Mouse (Mus musculus) liver, embryonic 14.5 days (tissue): ENCODE data around the gene Cox20. TPM values are rescaled to one million over a fixed set of nuclear protein-coding genes. Genes with fewer than 3 reads are reported as not detected.
"Not testable (repeated sequence)": the region's sequence is repeated elsewhere in the genome, so short reads cannot be mapped to it uniquely, and the experiment has no call there.

Experiments
- ATAC-seq: fragments of 200-750 bp; cut with Nextera tagmentation; 2 replicates; pipeline ENCODE4 v1.8.0; 2017; ENCODE audit warnings: moderate number of reproducible peaks, mild to moderate bottlenecking, moderate library complexity; ENCODE audit not compliant: insufficient read depth
- DNase-seq, 3 experiments: peaks; one replicate each; pipeline ENCODE4 v3.0.0-alpha.2; 2012 to 2013; ENCODE audit warnings: low read depth in 3 of 3, low spot score in 3 of 3
- H3K27ac ChIP-seq: fragments of 300-500 bp; sonication (generic); 2 replicates; pipeline ENCODE4 v1.5.1; 2014; ENCODE audit warnings: moderate library complexity, mild to moderate bottlenecking, control low read depth, inconsistent platforms
- H3K27me3 ChIP-seq: fragments of 300-500 bp; sonication (generic); 2 replicates; pipeline ENCODE4 v1.6.1; 2014; ENCODE audit warnings: mild to moderate bottlenecking, low read length, moderate library complexity; ENCODE audit not compliant: control insufficient read depth, insufficient read depth
- H3K36me3 ChIP-seq: fragments of 300-500 bp; sonication (generic); replicated peaks from 2 replicates; pipeline ENCODE4 v1.6.1; 2014; ENCODE audit warnings: low read depth; ENCODE audit not compliant: control insufficient read depth, insufficient read depth
- H3K4me1 ChIP-seq, 2 experiments: fragments of 200-500 bp in 1 of 2; fragments of 300-500 bp in 1 of 2; sonication (generic) in 1 of 2; replicated peaks; 2 replicates each; pipeline ENCODE4 v1.6.1; 2012 to 2014; ENCODE audit warnings: antibody characterized with exemption in 1 of 2, inconsistent platforms in 1 of 2, low read length in 1 of 2; ENCODE audit not compliant: control insufficient read depth in 2 of 2, insufficient read depth in 2 of 2
- H3K4me2 ChIP-seq: fragments of 300-500 bp; sonication (generic); 2 replicates; pipeline ENCODE4 v1.6.1; 2014; ENCODE audit warnings: low read depth, mild to moderate bottlenecking, control low read depth, moderate library complexity
- H3K4me3 ChIP-seq, 2 experiments: fragments of 200-500 bp in 1 of 2; fragments of 300-500 bp in 1 of 2; sonication (generic) in 1 of 2; 2 replicates each; pipeline ENCODE4 v1.5.1; 2012 to 2014; ENCODE audit warnings: low read depth in 2 of 2, low read length in 2 of 2, mild to moderate bottlenecking in 2 of 2, control low read depth in 1 of 2, inconsistent platforms in 1 of 2, moderate library complexity in 1 of 2; ENCODE audit not compliant: insufficient read depth in 1 of 2
- H3K9ac ChIP-seq: fragments of 300-500 bp; sonication (generic); replicated peaks from 2 replicates; pipeline ENCODE4 v1.6.1; 2014; ENCODE audit warnings: mild to moderate bottlenecking, control low read depth, moderate library complexity
- H3K9me3 ChIP-seq: fragments of 300-500 bp; sonication (generic); 2 replicates; pipeline ENCODE4 v1.6.1; 2016; ENCODE audit warnings: low read length, mixed read lengths; ENCODE audit not compliant: control insufficient read depth
- CTCF ChIP-seq: IDR thresholded peaks from 2 replicates; pipeline ENCODE4 v1.5.1; 2016; ENCODE audit warnings: antibody characterized with exemption, low read depth, control low read depth
- EP300 ChIP-seq: IDR thresholded peaks from 2 replicates; pipeline ENCODE4 v1.6.1; 2016; ENCODE audit warnings: antibody characterized with exemption, low read depth
- WGBS: fragments of 180-500 bp; shearing (Covaris S2); extraction: QIAGEN DNeasy Blood & Tissue Kit; methylation state at CpG from one replicate; pipeline ENCODE4 v1.1.7; 2014; ENCODE audit not compliant: insufficient replicate concordance; 5-methylcytosine and 5-hydroxymethylcytosine counted together
- polyA plus RNA-seq, 2 experiments: library from polyadenylated mRNA; depleted of rRNA in 1 of 2; stranded (reverse) in 1 of 2; unstranded in 1 of 2; fragments of >200 nt; fragmentation: Nextera tagmentation in 1 of 2; extraction: Ambion mirVana in 1 of 2; gene quantifications; 2 replicates each; pipeline versions ENCODE4 v1.2.1 to v1.2.3; 2012 to 2014

The Cox20 gene
- polyA plus RNA-seq, 2 experiments: 42.9 to 97.3 TPM

DNA sequence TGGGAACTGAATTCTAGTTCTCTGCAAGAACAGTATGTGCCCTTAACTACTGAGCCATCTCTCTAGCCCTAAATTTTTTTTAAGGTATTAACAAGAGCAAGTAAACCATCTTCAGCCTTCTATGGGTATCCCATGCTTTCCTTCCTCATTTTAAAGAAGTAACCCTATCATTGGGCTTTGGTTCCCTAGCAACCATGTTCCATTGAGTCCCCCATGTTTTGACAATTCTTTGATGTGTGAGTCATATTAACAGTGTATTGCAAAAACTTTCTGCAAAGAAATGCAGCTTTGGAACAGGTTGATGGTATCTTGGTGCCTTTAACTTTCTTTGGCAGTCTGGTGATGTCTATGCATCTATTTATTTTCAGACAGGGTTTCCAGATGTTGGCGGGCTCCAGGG, 24.9 kb upstream of the Cox20 start:
- no peak overlapping the region for H3K4me2 ChIP-seq
- 82% methylated on average over 1 of the region's 1 CpGs for WGBS
- H3K36me3 ChIP-seq: no peaks in the 10 kb centered on the region
- H3K27ac ChIP-seq: no peak overlapping the region
- no peak overlapping the region for H3K9ac ChIP-seq
- TF ChIP-seq EP300: no peak
- TF ChIP-seq CTCF: no peak
- ATAC-seq (no peak), DNase-seq (no peak)
- H3K27me3 ChIP-seq: no peaks in the 10 kb centered on the region
- no peaks in the 10 kb centered on the region for H3K9me3 ChIP-seq
- H3K4me3 ChIP-seq: no peak overlapping the region
- H3K4me1 ChIP-seq: no peaks in the 10 kb centered on the region

DNA sequence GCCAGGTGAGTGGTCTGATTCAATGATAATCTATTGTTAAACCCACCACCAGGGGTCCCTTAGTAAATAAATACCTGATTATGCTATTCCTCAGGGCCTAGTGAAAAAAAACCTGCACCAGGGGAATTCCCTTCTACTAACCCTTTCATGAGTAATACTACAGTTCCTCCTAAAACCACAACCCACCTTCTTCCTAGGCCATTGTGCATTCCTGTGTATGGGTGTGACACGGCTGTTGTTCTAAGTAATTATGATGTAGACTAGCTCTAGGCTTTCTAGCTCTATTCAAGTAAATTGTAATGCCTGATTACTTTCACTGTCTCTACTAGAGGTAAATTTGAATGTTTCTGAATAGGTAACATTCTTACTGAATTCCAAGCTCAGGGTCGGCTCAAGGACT, 17.7 kb upstream of the Cox20 start:
- not testable (repeated sequence) for H3K9me3 ChIP-seq, H3K4me3 ChIP-seq, ATAC-seq, H3K27ac ChIP-seq, H3K4me2 ChIP-seq, H3K9ac ChIP-seq, H3K36me3 ChIP-seq, H3K27me3 ChIP-seq, DNase-seq, H3K4me1 ChIP-seq
- 65% methylated on average over 2 of the region's 2 CpGs for WGBS

DNA sequence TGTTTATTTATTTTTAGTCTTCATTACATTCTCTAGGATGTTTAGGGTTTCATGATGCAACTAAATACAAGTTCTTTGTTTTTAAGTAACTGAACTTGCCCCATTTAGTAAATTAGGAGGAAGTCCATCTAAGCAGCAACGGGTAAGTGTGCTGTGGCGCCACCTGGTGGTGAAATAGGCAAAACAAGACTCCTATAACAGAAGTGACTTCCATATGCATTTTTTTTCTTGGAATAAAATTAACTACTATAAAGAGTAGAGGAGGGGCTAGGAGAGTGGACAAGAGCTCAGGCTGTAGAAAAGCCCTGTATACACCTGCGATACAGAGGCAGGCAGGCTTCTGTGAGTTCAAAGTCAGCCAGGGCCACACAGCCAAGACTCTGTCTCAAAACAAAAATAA, 15.5 kb upstream of the Cox20 start:
- H3K36me3 ChIP-seq: no peaks in the 10 kb centered on the region
- ATAC-seq: no peak
- no peaks in the 10 kb centered on the region for H3K9me3 ChIP-seq
- WGBS: 16% methylated on average over 3 of the region's 3 CpGs
- no peak overlapping the region for H3K27ac ChIP-seq
- no peaks in the 10 kb centered on the region for H3K4me1 ChIP-seq
- TF ChIP-seq EP300: no peak
- peak; percentile 82 for TF ChIP-seq CTCF
- DNase-seq: peak in 2 of 3 experiments; percentile 38 to 58
- no peak overlapping the region for H3K4me2 ChIP-seq
- H3K9ac ChIP-seq: no peak overlapping the region
- H3K27me3 ChIP-seq: no peaks in the 10 kb centered on the region
- H3K4me3 ChIP-seq: no peak overlapping the region

DNA sequence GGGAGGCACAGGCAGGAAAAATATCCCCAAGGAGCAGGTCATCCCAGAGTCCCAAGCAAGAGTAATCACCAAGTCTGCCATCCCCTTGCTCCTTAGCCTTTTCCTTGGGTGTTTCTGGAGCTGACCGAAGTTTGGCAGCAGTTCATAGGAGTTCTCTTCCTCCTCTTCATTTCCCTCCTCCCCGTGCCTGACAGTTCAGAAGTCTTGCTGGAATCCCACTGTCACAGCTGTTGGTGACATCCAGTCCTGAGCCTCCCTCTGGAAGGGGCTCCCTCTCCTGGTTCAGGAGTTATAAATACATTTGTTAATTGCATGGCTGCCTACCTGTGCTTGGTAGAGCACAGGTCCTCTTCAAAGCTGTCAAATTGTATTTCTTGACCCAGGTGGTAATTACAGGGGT, 9.4 kb upstream of the Cox20 start:
- TF ChIP-seq EP300 (no peak), CTCF (no peak)
- ATAC-seq (no peak), DNase-seq (no peak)
- Histone ChIP-seq H3K4me1 (peaks cover 6 to 7% of the 10 kb centered on the region in 2 experiments), H3K4me3 (no peak overlapping the region), H3K4me2 (no peak overlapping the region), H3K9ac (no peak overlapping the region), H3K9me3 (no peaks in the 10 kb centered on the region), H3K27ac (no peak overlapping the region), H3K27me3 (no peaks in the 10 kb centered on the region), H3K36me3 (no peaks in the 10 kb centered on the region)
- WGBS: 65% methylated on average over 2 of the region's 2 CpGs

DNA sequence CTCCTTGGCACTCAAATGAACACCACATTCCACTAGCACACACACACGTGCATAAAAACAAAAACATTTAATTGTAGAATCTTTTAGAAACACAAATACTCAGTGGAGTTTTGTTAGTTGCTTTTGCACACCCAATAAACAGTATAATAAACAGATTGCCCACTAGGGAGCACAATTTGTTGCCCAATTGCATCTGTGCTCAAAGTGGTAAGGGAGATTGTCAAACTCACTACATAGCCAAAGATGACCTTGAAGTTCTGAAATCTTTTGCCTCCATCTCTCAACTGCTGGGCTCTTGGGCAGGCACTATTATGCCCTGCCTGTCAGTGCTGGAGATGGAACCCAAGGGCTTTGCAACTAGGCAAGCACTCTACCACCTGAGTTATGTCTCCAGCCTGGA, 8.8 kb upstream of the Cox20 start:
- Histone ChIP-seq H3K9ac (no peak overlapping the region), H3K4me2 (no peak overlapping the region), H3K27me3 (no peaks in the 10 kb centered on the region), H3K4me1 (peaks cover 6 to 7% of the 10 kb centered on the region in 2 experiments), H3K9me3 (no peaks in the 10 kb centered on the region), H3K4me3 (no peak overlapping the region), H3K27ac (no peak overlapping the region), H3K36me3 (no peaks in the 10 kb centered on the region)
- no peak for TF ChIP-seq EP300
- TF ChIP-seq CTCF: no peak
- 67% methylated on average over 1 of the region's 1 CpGs for WGBS
- DNase-seq (no peak), ATAC-seq (no peak)
